9 mouse cellular contexts compared by ENCODE assay signal in genomic region chr8:57328161-57328920, GRCm38 (mm10). TPM values are rescaled to one million over a fixed set of nuclear protein-coding genes. Genes with fewer than 3 reads are reported as not detected.
DNase-seq lines count a peak whose midpoint lies in the region; ATAC-seq and TF ChIP-seq lines count a peak whose summit lies in the region.
"Had no signal": no experiment of that assay in that cellular context is flagged by ENCODE, and none has a peak within 500 bp of the region (broad histone marks: within the 10 kb centered on the region; RNA-seq: fewer than 3 reads in every experiment).

No protein-coding gene starts in this region.

- H3K36me3 ChIP-seq in megakaryocyte, embryonic 14.5 days (replicated peaks; ENCODE audit: low read length), result no peaks in the 10 kb centered on the region
- H3K36me3 ChIP-seq in hindbrain, embryonic 13.5 days, result no peaks in the 10 kb centered on the region
- no peaks in the 10 kb centered on the region for H3K36me3 ChIP-seq in lung, embryonic 16.5 days (ENCODE audit: control insufficient read depth, insufficient read depth, low read length)
- no peaks in the 10 kb centered on the region for H3K36me3 ChIP-seq in small intestine, adult 2 months (ENCODE audit: control insufficient read depth, insufficient read depth, low read length)

- H3K27ac ChIP-seq in gastrocnemius, adult 2 months, result peak overlapping the region; percentile 53
- H3K27ac ChIP-seq in hindbrain, embryonic 13.5 days, result no peak overlapping the region
- no peak overlapping the region for H3K27ac ChIP-seq in lung, embryonic 16.5 days (ENCODE audit: low read length)
- H3K27ac ChIP-seq in small intestine, adult 2 months (ENCODE audit: insufficient read depth, low read depth, low read length), result peak overlapping the region; percentile 16; the same call in 1 of the 2 replicates

- DNase-seq in gastrocnemius, adult 2 months, result peak; percentile 86
- no peak for DNase-seq in left cerebral cortex, adult 9 months (ENCODE audit: low spot score in 2 of 2)
- no peak for DNase-seq in thymus, postnatal 10 days (ENCODE audit: low spot score in 2 of 2)

- peak overlapping the region; percentile 20 for H3K4me2 ChIP-seq in hindbrain, embryonic 13.5 days
- peak overlapping the region; percentile 46 for H3K4me2 ChIP-seq in lung, embryonic 16.5 days (ENCODE audit: low read depth, low read length)

- H3K9ac ChIP-seq in hindbrain, embryonic 13.5 days, result no peak overlapping the region
- no peak overlapping the region for H3K9ac ChIP-seq in lung, embryonic 16.5 days (ENCODE audit: low read length)

- intact Hi-C loops in gastrocnemius, adult 2 months (cut with DNase I), result no loop called here

- H3K4me3 ChIP-seq in megakaryocyte, embryonic 14.5 days (replicated peaks), result peak overlapping the region; percentile 84
- H3K4me3 ChIP-seq in gastrocnemius, adult 2 months, result peak overlapping the region; percentile 66
- no peak overlapping the region for H3K4me3 ChIP-seq in hindbrain, embryonic 13.5 days
- H3K4me3 ChIP-seq in lung, embryonic 16.5 days (ENCODE audit: low read length), result peak overlapping the region; percentile 26
- peak overlapping the region; percentile 32 for H3K4me3 ChIP-seq in small intestine, adult 2 months (ENCODE audit: low read depth, low read length)

- WGBS in hindbrain, embryonic 13.5 days, result under 1% methylated on average over 42 of the region's 42 CpGs
- WGBS in lung, embryonic 16.5 days, result 1% methylated on average over 42 of the region's 42 CpGs
- 4% methylated on average over 42 of the region's 42 CpGs for WGBS in small intestine, adult 2 months

- ATAC-seq in megakaryocyte, adult 5-6 weeks (ENCODE audit: poor library complexity, severe bottlenecking), result no peak
- ATAC-seq in hindbrain, embryonic 13.5 days (ENCODE audit: low FRiP score), result peak; percentile 77
- ATAC-seq in lung, embryonic 16.5 days (ENCODE audit: low read depth), result peak; percentile 92

- H3K27me3 ChIP-seq in megakaryocyte, embryonic 14.5 days (replicated peaks), result peaks cover 97% of the 10 kb centered on the region
- H3K27me3 ChIP-seq in hindbrain, embryonic 13.5 days, result peaks cover 98% of the 10 kb centered on the region
- H3K27me3 ChIP-seq in lung, embryonic 16.5 days (ENCODE audit: control insufficient read depth, insufficient read depth, low read depth, low read length), result peaks cover 92% of the 10 kb centered on the region
- H3K27me3 ChIP-seq in small intestine, adult 2 months (ENCODE audit: control insufficient read depth, insufficient read depth, low read length), result peaks cover 72% of the 10 kb centered on the region

- TF ChIP-seq CTCF in gastrocnemius, adult 2 months (IDR thresholded peaks at IDR 0.05), result no peak
- no peak for TF ChIP-seq CTCF in small intestine, adult 2 months (IDR thresholded peaks at IDR 0.05; ENCODE audit: extremely low read depth, insufficient read length, insufficient replicate concordance, low read depth, low read length)

- no peak for TF ChIP-seq POLR2A in small intestine, adult 2 months (IDR thresholded peaks at IDR 0.05; ENCODE audit: low read depth, low read length)

- H3K9me3 ChIP-seq in megakaryocyte, embryonic 14.5 days, result peaks cover 22% of the 10 kb centered on the region
- no peaks in the 10 kb centered on the region for H3K9me3 ChIP-seq in hindbrain, embryonic 13.5 days
- H3K9me3 ChIP-seq in lung, embryonic 16.5 days (ENCODE audit: control insufficient read depth, low read length), result no peaks in the 10 kb centered on the region; the same call in 1 of the 2 replicates

- peaks cover 41% of the 10 kb centered on the region for H3K4me1 ChIP-seq in megakaryocyte, embryonic 14.5 days
- peaks cover 5% of the 10 kb centered on the region for H3K4me1 ChIP-seq in hindbrain, embryonic 13.5 days (replicated peaks)
- H3K4me1 ChIP-seq in lung, embryonic 16.5 days (replicated peaks; ENCODE audit: control insufficient read depth, insufficient read depth, low read length), result peaks cover 5% of the 10 kb centered on the region; the same call in 1 of the 2 replicates
- H3K4me1 ChIP-seq in small intestine, adult 2 months (ENCODE audit: control insufficient read depth, insufficient read depth, insufficient read length, low read length), result no peaks in the 10 kb centered on the region

RNA-seq across cellular contexts. Expression of gene Hand2, which starts 7.6 kb away (rescaled TPM):
- 0.03 TPM in 1 of 2 replicates, not detected in the other for polyA plus RNA-seq in megakaryocyte, embryonic 14.5 days (2012; ENCODE audit: insufficient read depth, low replicate concordance)
- total RNA-seq in megakaryocyte, adult 5-6 weeks (2015), result not detected in 2 replicates
- total RNA-seq in megakaryocyte, adult 5-6 weeks (2017), result not detected in 2 replicates
- under 1 TPM in 1 of 2 experiments, not detected in 1; 0.08 TPM for total RNA-seq in gastrocnemius, adult 2 months (2021)
- not detected in 2 replicates for polyA plus RNA-seq in hindbrain, embryonic 13.5 days (2015; fragmentation: Nextera tagmentation; extraction: Ambion mirVana)
- 0.43 and 0.59 TPM in 2 replicates for polyA plus RNA-seq in lung, embryonic 16.5 days (2015; fragmentation: Nextera tagmentation; extraction: Ambion mirVana)
- polyA plus RNA-seq in small intestine, adult 2 months (2012; rRNA removed), result 5.5 and 6.5 TPM in 2 replicates
- total RNA-seq: MEL had no signal

Comparison
In these comparisons a context has a peak if more than half of its experiments do, and no peak if none do; other contexts are left out.
1. H3K27ac ChIP-seq: peak in gastrocnemius, adult 2 months (single experiment) and small intestine, adult 2 months (single experiment); none in hindbrain, embryonic 13.5 days (single experiment) and lung, embryonic 16.5 days (single experiment).